Mouse (Mus musculus) embryonic facial prominence, embryonic 10.5 days (tissue): Measurements from ENCODE around the gene Clstn2. TPM values are rescaled to one million over a fixed set of nuclear protein-coding genes. Genes with fewer than 3 reads are reported as not detected.

Experiments
- DNase-seq: peaks from one replicate; pipeline ENCODE4 v3.0.0-alpha.2; 2017; ENCODE audit warnings: low spot score
- H3K27ac ChIP-seq: fragments of 300-500 bp; sonication (generic); replicated peaks from 2 replicates; pipeline ENCODE4 v1.5.1; 2016; ENCODE audit warnings: mild to moderate bottlenecking
- H3K27me3 ChIP-seq: fragments of 300-500 bp; sonication (generic); replicated peaks from 2 replicates; pipeline ENCODE4 v1.6.1; 2016; ENCODE audit warnings: low read depth, mild to moderate bottlenecking; ENCODE audit not compliant: poor library complexity, severe bottlenecking
- H3K36me3 ChIP-seq: fragments of 300-500 bp; sonication (generic); replicated peaks from 2 replicates; pipeline ENCODE4 v1.6.1; 2016; ENCODE audit warnings: mild to moderate bottlenecking, moderate library complexity
- H3K4me1 ChIP-seq: fragments of 300-500 bp; sonication (generic); 2 replicates; pipeline ENCODE4 v1.6.1; 2016
- H3K4me3 ChIP-seq: fragments of 300-500 bp; sonication (generic); 2 replicates; pipeline ENCODE4 v1.5.1; 2016; ENCODE audit warnings: mild to moderate bottlenecking, moderate library complexity
- H3K9me3 ChIP-seq: fragments of 300-500 bp; sonication (generic); 2 replicates; pipeline ENCODE4 v1.6.1; 2016; ENCODE audit warnings: mild to moderate bottlenecking
- WGBS: fragments of 180-500 bp; shearing (Covaris S2); methylation state at CpG from one replicate; pipeline ENCODE4 v1.1.7; 2016; 5-methylcytosine and 5-hydroxymethylcytosine counted together
- polyA plus RNA-seq: library from polyadenylated mRNA; unstranded; fragments of >200 nt; fragmentation: Nextera tagmentation; extraction: Ambion mirVana; gene quantifications from 2 replicates; pipeline ENCODE4 v1.2.1, GENCODE M21; 2016

Clstn2 gene
- polyA plus RNA-seq, 1 experiment from 2014 or later = 0.76 TPM

GRCm38 (mm10) chr9:97996349-97996748, 36.6 kb downstream of the Clstn2 start:
- H3K27me3 ChIP-seq = no peaks in the 10 kb centered on the region
- no peaks in the 10 kb centered on the region for H3K4me1 ChIP-seq
- peak; percentile 2 for DNase-seq
- no peaks in the 10 kb centered on the region for H3K36me3 ChIP-seq
- 88% methylated on average over 5 of the region's 5 CpGs for WGBS
- H3K9me3 ChIP-seq = no peaks in the 10 kb centered on the region
- H3K4me3 ChIP-seq = no peak overlapping the region
- no peak overlapping the region for H3K27ac ChIP-seq

- 65% methylated on average over 4 of the region's 4 CpGs for WGBS
These were observed 37.3 kb downstream of the Clstn2 start for GRCm38 (mm10) chr9:97995723-97996122.

GRCm38 (mm10) chr9:97992131-97992530, 40.9 kb downstream of the Clstn2 start:
- DNase-seq = no peak
- H3K9me3 ChIP-seq = no peaks in the 10 kb centered on the region
- 45% methylated on average over 4 of the region's 4 CpGs for WGBS
- H3K4me3 ChIP-seq = no peak overlapping the region
- H3K27me3 ChIP-seq = no peaks in the 10 kb centered on the region
- H3K4me1 ChIP-seq = no peaks in the 10 kb centered on the region
- no peaks in the 10 kb centered on the region for H3K36me3 ChIP-seq
- no peak overlapping the region for H3K27ac ChIP-seq

More at GRCm38 (mm10) chr9:97995723-97996122, 37.3 kb downstream of the Clstn2 start:
- DNase-seq = no peak
- no peaks in the 10 kb centered on the region for H3K36me3 ChIP-seq
- H3K27me3 ChIP-seq = no peaks in the 10 kb centered on the region
- H3K4me3 ChIP-seq = no peak overlapping the region
- H3K9me3 ChIP-seq = no peaks in the 10 kb centered on the region
- no peak overlapping the region for H3K27ac ChIP-seq
- no peaks in the 10 kb centered on the region for H3K4me1 ChIP-seq

GRCm38 (mm10) chr9:97977339-97977738, 55.6 kb downstream of the Clstn2 start:
- Histone ChIP-seq H3K9me3 (no peaks in the 10 kb centered on the region), H3K27me3 (no peaks in the 10 kb centered on the region), H3K27ac (no peak overlapping the region), H3K4me1 (no peaks in the 10 kb centered on the region), H3K36me3 (no peaks in the 10 kb centered on the region), H3K4me3 (no peak overlapping the region)
- 90% methylated on average over 3 of the region's 3 CpGs for WGBS
- no peak for DNase-seq

- H3K27ac ChIP-seq = no peak overlapping the region
- no peaks in the 10 kb centered on the region for H3K9me3 ChIP-seq
- no peak overlapping the region for H3K4me3 ChIP-seq
- H3K36me3 ChIP-seq = no peaks in the 10 kb centered on the region
- WGBS = 85% methylated on average over 13 of the region's 13 CpGs
- H3K4me1 ChIP-seq = no peaks in the 10 kb centered on the region
- DNase-seq = peak; percentile 7
- H3K27me3 ChIP-seq = no peaks in the 10 kb centered on the region
These were observed 58.1 kb downstream of the Clstn2 start for GRCm38 (mm10) chr9:97974801-97975347.

- no peak for DNase-seq
- H3K4me1 ChIP-seq = no peaks in the 10 kb centered on the region
- H3K4me3 ChIP-seq = no peak overlapping the region
- H3K27me3 ChIP-seq = no peaks in the 10 kb centered on the region
- H3K9me3 ChIP-seq = no peaks in the 10 kb centered on the region
- no peak overlapping the region for H3K27ac ChIP-seq
- 84% methylated on average over 4 of the region's 4 CpGs for WGBS
- no peaks in the 10 kb centered on the region for H3K36me3 ChIP-seq
These were observed 66.3 kb downstream of the Clstn2 start for GRCm38 (mm10) chr9:97966691-97967090.

- 86% methylated on average over 8 of the region's 8 CpGs for WGBS
- no peaks in the 10 kb centered on the region for H3K36me3 ChIP-seq
These were observed 75.5 kb downstream of the Clstn2 start for GRCm38 (mm10) chr9:97957508-97957907.

GRCm38 (mm10) chr9:97956407-97957106, 76.4 kb downstream of the Clstn2 start:
- H3K4me1 ChIP-seq = no peaks in the 10 kb centered on the region
- WGBS = 85% methylated on average over 4 of the region's 4 CpGs
- no peaks in the 10 kb centered on the region for H3K9me3 ChIP-seq
- H3K27me3 ChIP-seq = no peaks in the 10 kb centered on the region
- H3K36me3 ChIP-seq = no peaks in the 10 kb centered on the region
- no peak for DNase-seq
- H3K27ac ChIP-seq = no peak overlapping the region
- no peak overlapping the region for H3K4me3 ChIP-seq

More at GRCm38 (mm10) chr9:97957508-97957907, 75.5 kb downstream of the Clstn2 start:
- H3K4me3 ChIP-seq = no peak overlapping the region
- H3K27ac ChIP-seq = no peak overlapping the region
- no peaks in the 10 kb centered on the region for H3K4me1 ChIP-seq
- no peak for DNase-seq
- no peaks in the 10 kb centered on the region for H3K9me3 ChIP-seq
- no peaks in the 10 kb centered on the region for H3K27me3 ChIP-seq

GRCm38 (mm10) chr9:97953746-97954359, 79.1 kb downstream of the Clstn2 start:
- no peaks in the 10 kb centered on the region for H3K9me3 ChIP-seq
- no peak overlapping the region for H3K27ac ChIP-seq
- 88% methylated on average over 8 of the region's 8 CpGs for WGBS
- DNase-seq = no peak
- H3K36me3 ChIP-seq = no peaks in the 10 kb centered on the region
- H3K27me3 ChIP-seq = no peaks in the 10 kb centered on the region
- no peak overlapping the region for H3K4me3 ChIP-seq
- H3K4me1 ChIP-seq = no peaks in the 10 kb centered on the region

GRCm38 (mm10) chr9:97950378-97951006, 82.5 kb downstream of the Clstn2 start:
- no peaks in the 10 kb centered on the region for H3K27me3 ChIP-seq
- H3K36me3 ChIP-seq = no peaks in the 10 kb centered on the region
- DNase-seq = no peak
- H3K27ac ChIP-seq = no peak overlapping the region
- no peak overlapping the region for H3K4me3 ChIP-seq
- 94% methylated on average over 6 of the region's 6 CpGs for WGBS
- no peaks in the 10 kb centered on the region for H3K9me3 ChIP-seq
- no peaks in the 10 kb centered on the region for H3K4me1 ChIP-seq

GRCm38 (mm10) chr9:97919326-97919725, 113.7 kb downstream of the Clstn2 start:
- no peaks in the 10 kb centered on the region for H3K27me3 ChIP-seq
- H3K4me3 ChIP-seq = no peak overlapping the region
- peaks cover 7% of the 10 kb centered on the region; the same call in 1 of the 2 replicates for H3K4me1 ChIP-seq
- no peak for DNase-seq
- no peaks in the 10 kb centered on the region for H3K9me3 ChIP-seq
- H3K36me3 ChIP-seq = no peaks in the 10 kb centered on the region
- 84% methylated on average over 4 of the region's 4 CpGs for WGBS
- no peak overlapping the region for H3K27ac ChIP-seq

- H3K4me1 ChIP-seq = no peaks in the 10 kb centered on the region
- WGBS = 88% methylated on average over 3 of the region's 3 CpGs
- H3K9me3 ChIP-seq = no peaks in the 10 kb centered on the region
- H3K4me3 ChIP-seq = no peak overlapping the region
- no peak overlapping the region for H3K27ac ChIP-seq
- no peak for DNase-seq
- no peaks in the 10 kb centered on the region for H3K36me3 ChIP-seq
- H3K27me3 ChIP-seq = no peaks in the 10 kb centered on the region
These were observed 141.6 kb downstream of the Clstn2 start for GRCm38 (mm10) chr9:97891415-97891814.
